Mouse (Mus musculus) heart, embryonic 14.5 days (tissue): ENCODE data around the gene Asb1. TPM values are rescaled to one million over a fixed set of nuclear protein-coding genes. Genes with fewer than 3 reads are reported as not detected.
A peak's percentile ranks its signal among the peaks of the same experiment; 100 is the strongest.

Experiments used
- ATAC-seq: fragments of 200-750 bp; cut with Nextera tagmentation; 2 replicates; pipeline ENCODE4 v1.8.0; 2017; ENCODE audit warnings: low read depth, moderate TSS enrichment; ENCODE audit not compliant: insufficient number of reproducible peaks, insufficient read depth, low FRiP score
- H3K27ac ChIP-seq, 2 experiments: fragments of 200-500 bp in 1 of 2; fragments of 300-500 bp in 1 of 2; sonication (generic) in 1 of 2; replicated peaks in 1 of 2; 2 replicates each; pipeline ENCODE4 v1.5.1; 2012 to 2014; ENCODE audit warnings: low read depth in 2 of 2, low read length in 2 of 2, control low read depth in 1 of 2, mild to moderate bottlenecking in 1 of 2, mixed read lengths in 1 of 2; ENCODE audit not compliant: control insufficient read depth in 1 of 2, insufficient read depth in 1 of 2
- H3K27me3 ChIP-seq: fragments of 300-500 bp; sonication (generic); 2 replicates; pipeline ENCODE4 v1.6.1; 2014; ENCODE audit warnings: mild to moderate bottlenecking, low read length, control low read depth; ENCODE audit not compliant: control insufficient read depth, insufficient read depth
- H3K36me3 ChIP-seq: fragments of 300-500 bp; sonication (generic); 2 replicates; pipeline ENCODE4 v1.6.1; 2014; ENCODE audit warnings: mild to moderate bottlenecking, control low read depth, low read length, mixed read lengths; ENCODE audit not compliant: control insufficient read depth, insufficient read depth
- H3K4me1 ChIP-seq, 2 experiments: fragments of 200-500 bp in 1 of 2; fragments of 300-500 bp in 1 of 2; sonication (generic) in 1 of 2; 2 replicates each; pipeline ENCODE4 v1.6.1; 2012 to 2014; ENCODE audit warnings: low read length in 2 of 2, control low read depth in 1 of 2, mixed read lengths in 1 of 2; ENCODE audit not compliant: control insufficient read depth in 2 of 2, insufficient read depth in 2 of 2
- H3K4me2 ChIP-seq: fragments of 300-500 bp; sonication (generic); 2 replicates; pipeline ENCODE4 v1.6.1; 2014; ENCODE audit warnings: mild to moderate bottlenecking, low read length
- H3K4me3 ChIP-seq, 2 experiments: fragments of 200-500 bp in 1 of 2; fragments of 300-500 bp in 1 of 2; sonication (generic) in 1 of 2; 2 replicates each; pipeline ENCODE4 v1.5.1; 2012 to 2014; ENCODE audit warnings: low read length in 2 of 2, mild to moderate bottlenecking in 2 of 2, control low read depth in 1 of 2, low read depth in 1 of 2, moderate library complexity in 1 of 2; ENCODE audit not compliant: control insufficient read depth in 1 of 2, insufficient read depth in 1 of 2
- H3K9ac ChIP-seq: fragments of 300-500 bp; sonication (generic); 2 replicates; pipeline ENCODE4 v1.6.1; 2014; ENCODE audit warnings: mild to moderate bottlenecking, low read length
- H3K9me3 ChIP-seq: fragments of 300-500 bp; sonication (generic); 2 replicates; pipeline ENCODE4 v1.6.1; 2016; ENCODE audit warnings: low read length, control low read depth; ENCODE audit not compliant: control insufficient read depth
- WGBS: fragments of 180-500 bp; shearing (Covaris S2); extraction: QIAGEN DNeasy Blood & Tissue Kit; methylation state at CpG from one replicate; pipeline ENCODE4 v1.1.7; 2014; 5-methylcytosine and 5-hydroxymethylcytosine counted together
- polyA plus RNA-seq: library from polyadenylated mRNA; unstranded; fragments of >200 nt; fragmentation: Nextera tagmentation; extraction: Ambion mirVana; gene quantifications from 2 replicates; pipeline ENCODE4 v1.2.1, GENCODE M21; 2014

Gene Asb1
- polyA plus RNA-seq, 1 experiment from 2014 or later: 5.7 TPM

DNA sequence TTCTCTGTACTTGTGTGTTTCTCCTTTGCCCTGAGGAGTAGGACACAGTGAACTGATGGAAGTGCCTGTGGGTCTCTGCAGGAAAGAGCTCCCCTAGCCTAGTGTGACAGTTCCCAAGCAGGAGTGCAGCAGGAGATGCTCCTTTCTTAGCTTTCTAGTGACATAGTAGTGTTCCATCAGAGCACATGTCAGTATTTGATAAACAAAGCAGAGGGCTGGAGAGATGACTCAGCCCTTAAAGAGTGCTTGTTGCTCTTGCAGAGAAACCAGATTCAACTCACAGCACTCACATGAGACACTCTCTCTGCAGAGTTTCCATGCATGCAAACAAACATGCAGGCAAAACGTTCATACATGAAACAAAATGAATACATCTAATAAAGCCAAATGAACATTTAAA, 4.9 kb downstream of the Asb1 start:
- Histone ChIP-seq H3K4me2 (no peak overlapping the region), H3K36me3 (peaks cover 45% of the 10 kb centered on the region), H3K4me1 (peaks cover 5 to 12% of the 10 kb centered on the region in 2 experiments), H3K9ac (no peak overlapping the region), H3K9me3 (no peaks in the 10 kb centered on the region), H3K27me3 (no peaks in the 10 kb centered on the region), H3K27ac (no peak overlapping the region), H3K4me3 (no peak overlapping the region)
- ATAC-seq: no peak
- WGBS: 89% methylated on average over 1 of the region's 1 CpGs

DNA sequence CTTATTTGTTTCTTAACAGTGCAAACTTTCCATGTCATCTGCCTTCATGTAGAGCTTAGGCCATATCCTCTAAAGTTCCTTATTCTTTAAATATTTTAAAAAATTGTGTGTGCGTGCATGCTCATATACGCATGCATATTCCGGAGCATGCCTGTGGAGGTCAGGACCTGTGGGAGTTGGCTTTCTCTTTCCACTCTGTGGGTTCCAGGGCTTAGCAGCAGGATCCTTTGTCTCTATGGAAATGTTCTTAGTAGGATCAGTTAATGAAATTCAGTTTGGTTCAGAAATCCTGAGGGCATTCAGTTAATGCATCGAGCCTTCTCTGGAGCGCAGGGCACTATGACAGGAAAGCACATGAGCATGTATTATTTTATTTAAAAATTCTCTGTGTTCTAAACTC, 7.2 kb downstream of the Asb1 start:
- no peak overlapping the region for H3K9ac ChIP-seq
- no peaks in the 10 kb centered on the region for H3K9me3 ChIP-seq
- 96% methylated on average over 5 of the region's 5 CpGs for WGBS
- H3K4me3 ChIP-seq: no peak overlapping the region
- no peak for ATAC-seq
- H3K4me2 ChIP-seq: no peak overlapping the region
- no peaks in the 10 kb centered on the region for H3K27me3 ChIP-seq
- peaks cover 56% of the 10 kb centered on the region for H3K36me3 ChIP-seq
- H3K4me1 ChIP-seq: no peaks in the 10 kb centered on the region
- H3K27ac ChIP-seq: no peak overlapping the region

DNA sequence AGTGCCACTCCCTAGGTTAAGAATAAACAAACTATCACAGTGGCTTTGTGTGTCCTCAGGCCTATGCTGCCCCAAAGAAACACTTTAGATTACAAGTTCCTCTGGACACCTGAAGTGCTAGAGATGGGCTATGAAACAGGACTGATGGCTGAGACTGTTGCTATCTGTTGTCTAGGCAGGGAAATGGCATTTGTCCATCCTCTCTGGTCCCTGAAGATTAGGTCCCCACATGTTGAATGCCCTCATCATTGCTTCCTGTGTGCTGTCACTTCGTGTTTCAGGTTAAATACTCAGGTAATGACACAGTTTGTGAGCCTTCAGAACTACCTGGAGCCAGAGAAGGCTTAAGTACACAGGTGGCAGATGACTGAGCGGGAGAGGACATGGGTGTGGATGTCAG, 8.7 kb downstream of the Asb1 start:
- no peaks in the 10 kb centered on the region for H3K4me1 ChIP-seq
- H3K4me3 ChIP-seq: no peak overlapping the region
- H3K36me3 ChIP-seq: peaks cover 66% of the 10 kb centered on the region
- no peak overlapping the region for H3K27ac ChIP-seq
- no peak overlapping the region for H3K4me2 ChIP-seq
- ATAC-seq: no peak
- 84% methylated on average over 2 of the region's 2 CpGs for WGBS
- H3K9ac ChIP-seq: no peak overlapping the region
- H3K27me3 ChIP-seq: no peaks in the 10 kb centered on the region
- no peaks in the 10 kb centered on the region for H3K9me3 ChIP-seq

DNA sequence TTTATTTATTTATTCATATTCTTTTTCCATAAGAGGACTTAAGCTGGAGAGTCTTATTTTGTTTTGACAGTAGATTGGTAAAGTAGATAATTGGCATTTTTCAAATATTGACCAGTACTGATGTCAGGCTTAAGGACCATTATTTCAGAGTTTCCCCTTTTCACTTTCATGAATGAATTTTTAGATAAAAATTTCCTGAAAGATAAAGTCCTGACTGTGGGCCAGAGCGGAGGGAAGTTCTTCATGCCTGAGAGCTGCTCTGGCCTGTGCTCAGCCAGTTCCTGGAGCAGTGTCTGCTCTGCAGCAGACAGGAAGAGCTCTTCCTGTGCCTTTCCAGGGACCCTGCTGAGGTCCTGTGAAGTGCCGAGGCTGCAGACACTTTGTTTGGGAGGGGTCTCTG, 16.8 kb downstream of the Asb1 start:
- ATAC-seq: peak; percentile 58; the same call in 1 of the 2 replicates
- Histone ChIP-seq H3K27me3 (no peaks in the 10 kb centered on the region), H3K4me3 (no peak overlapping the region), H3K36me3 (peaks cover 52% of the 10 kb centered on the region), H3K9me3 (no peaks in the 10 kb centered on the region), H3K4me1 (no peaks in the 10 kb centered on the region), H3K9ac (no peak overlapping the region), H3K4me2 (no peak overlapping the region), H3K27ac (no peak overlapping the region)
- WGBS: 51% methylated on average over 2 of the region's 2 CpGs

DNA sequence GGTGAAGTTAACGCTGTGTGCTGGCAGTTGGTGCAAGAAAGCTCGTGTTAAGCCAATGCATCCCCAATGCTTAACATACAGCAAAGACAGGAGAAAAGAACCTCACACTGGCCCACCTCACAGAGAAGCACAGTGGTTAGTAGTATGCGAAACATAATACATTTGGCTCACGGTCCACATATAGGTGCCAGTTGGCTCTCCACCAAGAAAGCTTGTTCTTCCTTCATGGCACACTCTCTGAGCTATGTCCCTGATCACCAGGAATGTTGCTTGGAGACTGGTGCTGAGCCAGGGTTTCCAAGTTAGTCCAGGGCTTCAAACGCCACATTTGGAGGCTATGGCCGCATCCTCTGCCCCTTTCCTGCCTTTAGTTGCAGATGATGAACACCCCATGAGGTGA, 20.9 kb downstream of the Asb1 start:
- Histone ChIP-seq H3K27me3 (no peaks in the 10 kb centered on the region), H3K4me3 (no peak overlapping the region), H3K4me2 (no peak overlapping the region), H3K27ac (no peak overlapping the region), H3K9me3 (no peaks in the 10 kb centered on the region), H3K9ac (no peak overlapping the region), H3K4me1 (no peaks in the 10 kb centered on the region), H3K36me3 (peaks cover 16% of the 10 kb centered on the region)
- WGBS: 71% methylated on average over 6 of the region's 6 CpGs
- ATAC-seq: no peak

DNA sequence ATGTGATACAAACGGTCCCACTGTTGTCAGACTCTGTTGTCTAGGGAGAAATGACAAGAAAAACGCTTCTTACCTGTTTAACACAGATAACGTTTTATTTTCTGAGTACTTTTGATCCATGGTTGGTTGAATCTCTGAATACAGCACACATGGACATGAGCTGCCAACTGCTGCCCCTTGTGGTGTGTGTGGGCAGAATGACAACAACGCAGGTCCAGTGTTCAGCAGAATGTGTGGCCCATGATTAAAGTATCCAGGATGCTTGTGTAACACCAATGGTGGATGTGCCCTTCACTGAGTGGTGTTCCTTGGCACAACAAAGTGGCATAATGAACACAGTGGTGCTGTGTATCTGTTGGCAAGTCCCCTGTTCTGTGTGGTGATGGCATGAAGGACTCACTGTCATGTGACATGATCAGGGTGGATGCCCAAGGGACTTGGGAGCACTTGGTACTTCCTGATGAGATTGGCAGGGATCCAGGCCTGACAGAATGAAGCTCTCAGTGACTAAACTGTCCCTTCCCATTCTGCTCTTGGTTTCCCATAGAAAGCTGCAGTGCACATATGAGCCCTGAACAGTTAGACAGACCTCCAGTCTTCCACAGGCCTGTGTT, 22.7 kb downstream of the Asb1 start:
- no peak overlapping the region for H3K4me3 ChIP-seq
- H3K4me2 ChIP-seq: no peak overlapping the region
- peaks cover 2% of the 10 kb centered on the region for H3K36me3 ChIP-seq
- H3K27ac ChIP-seq: no peak overlapping the region
- H3K9ac ChIP-seq: no peak overlapping the region
- WGBS: 78% methylated on average over 4 of the region's 4 CpGs
- ATAC-seq: no peak
- no peaks in the 10 kb centered on the region for H3K4me1 ChIP-seq
- no peaks in the 10 kb centered on the region for H3K9me3 ChIP-seq
- H3K27me3 ChIP-seq: no peaks in the 10 kb centered on the region

DNA sequence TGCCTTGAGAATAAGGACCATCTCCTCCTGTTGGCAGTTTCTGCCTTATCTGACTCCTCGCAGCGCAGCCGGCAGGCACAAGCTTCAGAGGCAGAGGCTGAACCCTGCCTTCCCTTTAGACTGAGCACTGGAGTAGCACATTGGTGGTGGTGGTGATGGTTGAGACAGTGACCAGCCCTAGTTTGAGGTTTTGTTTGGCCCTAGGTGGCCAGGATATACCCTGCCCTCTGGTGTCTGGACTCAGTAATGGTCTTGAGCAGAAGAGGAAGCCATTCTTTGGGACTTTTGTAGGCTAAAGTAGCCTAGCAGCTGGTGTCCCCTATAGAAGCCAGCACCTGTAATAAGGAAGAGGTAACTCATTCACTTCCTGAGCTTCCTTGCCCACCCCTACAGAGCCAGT, 23.7 kb downstream of the Asb1 start:
- Histone ChIP-seq H3K27me3 (no peaks in the 10 kb centered on the region), H3K9me3 (no peaks in the 10 kb centered on the region), H3K9ac (no peak overlapping the region), H3K4me1 (no peaks in the 10 kb centered on the region), H3K4me3 (no peak overlapping the region), H3K27ac (no peak overlapping the region), H3K4me2 (no peak overlapping the region), H3K36me3 (no peaks in the 10 kb centered on the region)
- ATAC-seq: no peak
- WGBS: 8% methylated on average over 3 of the region's 3 CpGs

DNA sequence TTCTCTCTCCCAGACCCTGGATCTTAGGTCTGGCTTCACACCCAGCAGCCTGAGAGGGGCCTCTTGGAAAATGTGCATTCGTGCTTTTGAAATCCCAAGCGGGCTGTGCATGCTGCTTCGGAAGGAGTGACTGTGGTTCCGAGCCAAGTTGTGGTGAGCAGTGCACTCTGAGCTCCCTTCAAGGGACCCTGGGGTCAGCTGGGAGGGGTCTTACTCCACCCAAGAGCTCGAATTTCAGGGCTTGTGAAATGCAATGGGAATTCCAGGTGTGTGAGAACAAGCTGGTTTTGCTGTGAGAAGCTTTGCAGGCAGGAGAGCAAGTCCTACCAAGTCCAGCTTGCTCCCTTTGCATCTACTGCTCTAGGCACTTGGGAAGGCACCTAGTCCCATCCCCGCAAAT, 24.3 kb downstream of the Asb1 start:
- H3K4me2 ChIP-seq: no peak overlapping the region
- H3K4me1 ChIP-seq: no peaks in the 10 kb centered on the region
- no peak overlapping the region for H3K4me3 ChIP-seq
- ATAC-seq: no peak
- H3K36me3 ChIP-seq: no peaks in the 10 kb centered on the region
- H3K9me3 ChIP-seq: no peaks in the 10 kb centered on the region
- no peak overlapping the region for H3K9ac ChIP-seq
- WGBS: 61% methylated on average over 6 of the region's 6 CpGs
- no peaks in the 10 kb centered on the region for H3K27me3 ChIP-seq
- no peak overlapping the region for H3K27ac ChIP-seq
